Mouse (Mus musculus) liver, postnatal 0 days (tissue): ENCODE results near the gene Pklr. TPM values are rescaled to one million over a fixed set of nuclear protein-coding genes. Genes with fewer than 3 reads are reported as not detected.
A peak's percentile ranks its signal among the peaks of the same experiment; 100 is the strongest.

Experiments used
- ATAC-seq: fragments of 200-750 bp; cut with Nextera tagmentation; 2 replicates; pipeline ENCODE4 v1.8.0; 2017; ENCODE audit warnings: mild to moderate bottlenecking, moderate library complexity
- DNase-seq: peaks from one replicate; pipeline ENCODE4 v3.0.0-alpha.2; 2016
- H3K27ac ChIP-seq: fragments of 300-500 bp; sonication (generic); 2 replicates; pipeline ENCODE4 v1.5.1; 2014; ENCODE audit warnings: antibody characterized with exemption, moderate library complexity, mild to moderate bottlenecking, low read depth
- H3K27me3 ChIP-seq: fragments of 300-500 bp; sonication (generic); 2 replicates; pipeline ENCODE4 v1.6.1; 2014; ENCODE audit warnings: low read length, control low read depth, mixed read lengths; ENCODE audit not compliant: insufficient read depth
- H3K36me3 ChIP-seq: fragments of 300-500 bp; sonication (generic); replicated peaks from 2 replicates; pipeline ENCODE4 v1.6.1; 2014; ENCODE audit warnings: mild to moderate bottlenecking, control low read depth, low read length, moderate library complexity, mixed read lengths; ENCODE audit not compliant: insufficient read depth
- H3K4me1 ChIP-seq: fragments of 300-500 bp; sonication (generic); 2 replicates; pipeline ENCODE4 v1.6.1; 2014; ENCODE audit warnings: antibody characterized with exemption, mild to moderate bottlenecking, control low read depth; ENCODE audit not compliant: insufficient read depth
- H3K4me2 ChIP-seq: fragments of 300-500 bp; sonication (generic); 2 replicates; pipeline ENCODE4 v1.6.1; 2014; ENCODE audit warnings: low read depth, mild to moderate bottlenecking, low read length, moderate library complexity, mixed read lengths
- H3K4me3 ChIP-seq: fragments of 300-500 bp; sonication (generic); 2 replicates; pipeline ENCODE4 v1.5.1; 2014; ENCODE audit warnings: low read depth, low read length
- H3K9ac ChIP-seq: fragments of 300-500 bp; sonication (generic); replicated peaks from 2 replicates; pipeline ENCODE4 v1.6.1; 2014; ENCODE audit warnings: mild to moderate bottlenecking, moderate library complexity
- H3K9me3 ChIP-seq: fragments of 300-500 bp; sonication (generic); 2 replicates; pipeline ENCODE4 v1.6.1; 2016; ENCODE audit warnings: mild to moderate bottlenecking, control low read depth, low read length, mixed read lengths
- CTCF ChIP-seq: sonication (generic); IDR thresholded peaks from 2 replicates; pipeline ENCODE4 v1.5.1; 2016; ENCODE audit warnings: antibody characterized with exemption, low read depth
- EP300 ChIP-seq: IDR thresholded peaks from 2 replicates; pipeline ENCODE4 v1.6.1; 2016; ENCODE audit warnings: antibody characterized with exemption, low read depth, mild to moderate bottlenecking
- WGBS: fragments of 180-500 bp; shearing (Covaris S2); extraction: QIAGEN DNeasy Blood & Tissue Kit; methylation state at CpG from one replicate; pipeline ENCODE4 v1.1.7; 2014; ENCODE audit not compliant: insufficient replicate concordance; 5-methylcytosine and 5-hydroxymethylcytosine counted together
- polyA plus RNA-seq: library from polyadenylated mRNA; unstranded; fragments of >200 nt; fragmentation: Nextera tagmentation; extraction: Ambion mirVana; gene quantifications from 2 replicates; pipeline ENCODE4 v1.2.1, GENCODE M21; 2015

Gene Pklr
- polyA plus RNA-seq, 1 experiment from 2014 or later: 27.8 TPM

- H3K27me3 ChIP-seq: no peaks in the 10 kb centered on the region
- no peak overlapping the region for H3K4me3 ChIP-seq
- H3K9me3 ChIP-seq: no peaks in the 10 kb centered on the region
- no peak overlapping the region for H3K9ac ChIP-seq
- H3K27ac ChIP-seq: no peak overlapping the region
- no peak overlapping the region for H3K4me2 ChIP-seq
- peak; percentile 33 for TF ChIP-seq CTCF
- no peak for TF ChIP-seq EP300
- H3K36me3 ChIP-seq: no peaks in the 10 kb centered on the region
- ATAC-seq: no peak
- 68% methylated on average over 1 of the region's 1 CpGs for WGBS
- DNase-seq: no peak
- H3K4me1 ChIP-seq: peaks cover 6% of the 10 kb centered on the region
These were observed 57.4 kb downstream of the Pklr start for GRCm38 (mm10) chr3:89193351-89193750.

- no peak for ATAC-seq
- H3K27ac ChIP-seq: no peak overlapping the region
- H3K4me3 ChIP-seq: no peak overlapping the region
- WGBS: 84% methylated on average over 2 of the region's 2 CpGs
- H3K36me3 ChIP-seq: no peaks in the 10 kb centered on the region
- H3K9ac ChIP-seq: no peak overlapping the region
- no peak overlapping the region for H3K4me2 ChIP-seq
- H3K9me3 ChIP-seq: no peaks in the 10 kb centered on the region
- H3K27me3 ChIP-seq: no peaks in the 10 kb centered on the region
- H3K4me1 ChIP-seq: peaks cover 6% of the 10 kb centered on the region
- no peak for DNase-seq
- TF ChIP-seq CTCF: peak; percentile 56
- TF ChIP-seq EP300: no peak
These were observed 57.9 kb downstream of the Pklr start for GRCm38 (mm10) chr3:89193853-89194252.

Other genes with a start within 250 kb of the Pklr start
- 9.8 and 9.9 TPM in 2 replicates for gene Msto1, start 222.1 kb upstream of the Pklr start, polyA plus RNA-seq
- gene Ash1l, start 185.5 kb upstream of the Pklr start, polyA plus RNA-seq: 3.7 and 4.1 TPM in 2 replicates
- gene Dap3, start 185.0 kb upstream of the Pklr start, polyA plus RNA-seq: 59.1 and 60.9 TPM in 2 replicates
- gene Rusc1, start 42.8 kb upstream of the Pklr start, polyA plus RNA-seq: 2.4 and 2.5 TPM in 2 replicates
- gene Gm43738, start 35.0 kb upstream of the Pklr start, polyA plus RNA-seq: not detected in 2 replicates
- 75.8 and 82.2 TPM in 2 replicates for gene Fdps, start 34.2 kb upstream of the Pklr start, polyA plus RNA-seq
- 0.19 and 0.49 TPM in 2 replicates for gene Hcn3, start 24.1 kb downstream of the Pklr start, polyA plus RNA-seq
- 5.0 and 5.7 TPM in 2 replicates for gene Clk2, start 28.7 kb downstream of the Pklr start, polyA plus RNA-seq
- gene Scamp3, start 41.3 kb downstream of the Pklr start, polyA plus RNA-seq: 50.1 and 52.2 TPM in 2 replicates
- 1.4 and 2.1 TPM in 2 replicates for gene Fam189b, start 47.0 kb downstream of the Pklr start, polyA plus RNA-seq
- gene Gba, start 66.8 kb downstream of the Pklr start, polyA plus RNA-seq: 25.8 and 26.3 TPM in 2 replicates
- gene Thbs3, start 79.0 kb downstream of the Pklr start, polyA plus RNA-seq: 1.3 and 1.8 TPM in 2 replicates
- 105 and 111 TPM in 2 replicates for gene Mtx1, start 90.9 kb downstream of the Pklr start, polyA plus RNA-seq
- gene Muc1, start 92.9 kb downstream of the Pklr start, polyA plus RNA-seq: 0.40 and 0.56 TPM in 2 replicates
- 141 TPM in 2 replicates for gene Krtcap2, start 109.8 kb downstream of the Pklr start, polyA plus RNA-seq
- gene Trim46, start 110.2 kb downstream of the Pklr start, polyA plus RNA-seq: 0.06 and 0.21 TPM in 2 replicates
- gene Dpm3, start 123.2 kb downstream of the Pklr start, polyA plus RNA-seq: 63.2 and 73.2 TPM in 2 replicates
- 18.3 and 19.6 TPM in 2 replicates for gene Slc50a1, start 134.4 kb downstream of the Pklr start, polyA plus RNA-seq
- 22.1 and 27.8 TPM in 2 replicates for gene Efna1, start 145.0 kb downstream of the Pklr start, polyA plus RNA-seq
- gene Efna3, start 186.8 kb downstream of the Pklr start, polyA plus RNA-seq: not detected in 2 replicates
- 0.36 and 0.56 TPM in 2 replicates for gene Efna4, start 201.9 kb downstream of the Pklr start, polyA plus RNA-seq
- gene Adam15, start 213.9 kb downstream of the Pklr start, polyA plus RNA-seq: 9.1 and 9.2 TPM in 2 replicates
- gene Dcst2, start 225.8 kb downstream of the Pklr start, polyA plus RNA-seq: 0.05 TPM in 1 of 2 replicates, not detected in the other
- 0.13 and 0.15 TPM in 2 replicates for gene Dcst1, start 229.1 kb downstream of the Pklr start, polyA plus RNA-seq